Mouse (Mus musculus): ENCODE results near the gene Lamb1.

- TF ChIP-seq POLR2A (IDR thresholded peaks at IDR 0.05; ENCODE audit: insufficient read depth, low read length), result no peak
- no peak for TF ChIP-seq CTCF (IDR thresholded peaks at IDR 0.05; ENCODE audit: low read depth, low read length)
Observed at GRCm38 (mm10) chr12:31222741-31223140, 42.3 kb upstream of the Lamb1 start.
